Mouse (Mus musculus): ENCODE results near the gene Olfr221.

GRCm38 (mm10) chr14:52021568-52022212 is 20.6 kb downstream of the Olfr221 start:
- TF ChIP-seq CTCF (IDR thresholded peaks at IDR 0.05; ENCODE audit: borderline replicate concordance, extremely low read depth, insufficient read depth, insufficient read length) (no peak), POLR2A (IDR thresholded peaks at IDR 0.05; ENCODE audit: borderline replicate concordance, extremely low read depth, insufficient read depth, insufficient read length, poor library complexity, severe bottlenecking) (no peak)

Data from brain, embryonic 14.5 days (tissue).